Comparison of ENCODE assay signal across 14 mouse cellular contexts in the genomic region with DNA sequence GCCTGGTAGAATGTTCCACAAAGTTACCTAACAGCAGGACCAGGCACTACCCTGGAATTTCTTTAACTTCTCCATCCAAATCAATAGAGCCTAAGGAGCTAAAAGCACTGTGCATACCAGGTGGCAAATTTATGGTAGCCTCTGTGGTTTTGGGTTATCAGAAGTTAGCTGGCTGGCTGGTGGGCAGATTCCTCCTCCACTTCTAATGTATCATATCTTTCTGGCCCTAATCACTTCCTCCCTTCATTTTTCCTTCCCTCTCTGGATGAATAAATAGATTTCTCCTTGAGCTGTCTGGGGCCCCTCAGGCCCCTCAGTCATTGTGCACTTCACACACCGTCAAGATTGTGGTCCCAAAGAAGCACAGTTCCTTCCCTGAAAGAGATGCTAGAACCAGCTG.
"Had no signal": no experiment of that assay in that cellular context is flagged by ENCODE, and none has a peak within 500 bp of the region (broad histone marks: within the 10 kb centered on the region; RNA-seq: fewer than 3 reads in every experiment).

No protein-coding gene starts in this region.

- ATAC-seq: liver, postnatal 0 days; lung, postnatal 0 days; midbrain, embryonic 16.5 days had no signal

- DNase-seq: liver, postnatal 0 days; lung, adult 2 months; lung, postnatal 14 days; lung, postnatal 36 days; midbrain, embryonic 14.5 days; retina, postnatal 1 day; right cerebral cortex, adult 18-20 months; right cerebral cortex, postnatal 25 days; right cerebral cortex, postnatal 4 days; spleen, adult 18-20 months; thymus, adult 18-20 months; thymus, postnatal 14 days had no signal
